Comparison of ENCODE assay signal across 16 mouse cellular contexts in the genomic region with DNA sequence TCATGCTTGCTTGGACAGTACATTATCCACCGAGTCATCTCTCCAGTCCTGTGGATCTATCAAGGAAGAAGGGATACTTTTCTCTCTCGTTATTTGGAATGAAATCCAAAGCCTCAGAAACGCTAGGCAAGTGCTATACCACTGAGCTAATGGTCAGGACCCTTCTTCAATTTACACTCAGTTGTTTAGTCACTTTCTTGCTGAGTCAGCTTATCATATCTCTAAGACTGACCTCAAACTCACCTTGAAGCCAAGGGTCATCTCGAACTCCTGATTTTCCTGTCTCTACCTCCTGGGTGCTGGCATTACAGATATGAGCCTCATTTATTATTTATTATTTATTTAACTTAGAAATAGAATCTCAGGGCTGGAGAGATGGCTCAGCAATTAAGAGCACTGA.
"Had no signal": no experiment of that assay in that cellular context is flagged by ENCODE, and none has a peak within 500 bp of the region (broad histone marks: within the 10 kb centered on the region; RNA-seq: fewer than 3 reads in every experiment).

No protein-coding gene starts in this region.

- H3K4me3 ChIP-seq: neural tube, embryonic 13.5 days; neural tube, embryonic 15.5 days; stomach, embryonic 15.5 days had no signal

- H3K27me3 ChIP-seq: neural tube, embryonic 13.5 days; neural tube, embryonic 15.5 days; stomach, embryonic 15.5 days had no signal

- H3K36me3 ChIP-seq: neural tube, embryonic 13.5 days; neural tube, embryonic 15.5 days; stomach, embryonic 15.5 days had no signal

- H3K4me2 ChIP-seq: neural tube, embryonic 13.5 days; neural tube, embryonic 15.5 days; stomach, embryonic 15.5 days had no signal

- H3K27ac ChIP-seq: neural tube, embryonic 13.5 days; neural tube, embryonic 15.5 days; stomach, embryonic 15.5 days; stomach, postnatal 0 days had no signal

- H3K9me3 ChIP-seq: neural tube, embryonic 13.5 days; neural tube, embryonic 15.5 days; stomach, embryonic 15.5 days had no signal

- H3K9ac ChIP-seq: neural tube, embryonic 13.5 days; neural tube, embryonic 15.5 days; stomach, embryonic 15.5 days had no signal

- DNase-seq: retina, postnatal 1 day; right cerebral cortex, adult 18-20 months; right cerebral cortex, postnatal 14 days; right cerebral cortex, postnatal 25 days; right cerebral cortex, postnatal 4 days; spleen, adult 18-20 months; thymus, adult 18-20 months; thymus, adult 2 months; thymus, postnatal 14 days; thymus, postnatal 25 days; thymus, postnatal 36 days; thymus, postnatal 4 days had no signal
